Mouse (Mus musculus): Measurements from ENCODE around the gene Coro6. TPM values are rescaled to one million over a fixed set of nuclear protein-coding genes. Genes with fewer than 3 reads are reported as not detected.

The Coro6 gene
- polyA plus RNA-seq, 1 experiment from 2014 or later: 0.09 TPM

DNA sequence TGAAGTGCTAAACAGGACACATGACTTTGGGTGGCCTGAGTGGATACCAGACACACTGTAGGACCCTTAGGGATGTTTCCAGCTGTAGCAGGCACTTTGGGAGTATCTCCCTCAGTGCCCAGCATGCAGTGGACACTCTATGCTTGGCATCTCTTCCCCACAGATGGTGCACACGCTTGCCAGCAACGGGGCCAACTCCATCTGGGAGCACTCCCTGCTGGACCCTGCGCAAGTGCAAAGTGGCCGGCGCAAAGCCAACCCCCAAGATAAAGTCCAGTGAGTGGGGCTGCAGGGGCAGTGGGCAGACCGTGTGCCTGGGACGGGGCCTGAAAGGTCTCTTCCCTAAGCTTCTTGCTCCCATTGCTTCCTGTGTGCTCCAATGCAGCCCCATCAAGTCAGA, 37.1 kb downstream of the Coro6 start:
- Histone ChIP-seq H3K27ac (no peak overlapping the region), H3K4me1 (replicated peaks; ENCODE audit: insufficient read depth, low read length) (peaks cover 26% of the 10 kb centered on the region), H3K9me3 (replicated peaks; ENCODE audit: low read length) (no peaks in the 10 kb centered on the region), H3K4me2 (ENCODE audit: low read length) (no peak overlapping the region), H3K9ac (ENCODE audit: low read depth, low read length) (no peak overlapping the region), H3K4me3 (replicated peaks; ENCODE audit: low read depth, low read length) (no peak overlapping the region), H3K27me3 (ENCODE audit: insufficient read depth, low read length) (no peaks in the 10 kb centered on the region), H3K36me3 (ENCODE audit: insufficient read depth, low read length) (peaks cover 41% of the 10 kb centered on the region)
- WGBS: 93% methylated on average over 7 of the region's 7 CpGs
- DNase-seq (ENCODE audit: low spot score) (no peak), ATAC-seq (replicated peaks; ENCODE audit: low FRiP score, low read depth) (no peak)
- TF ChIP-seq CTCF (IDR thresholded peaks at IDR 0.05; ENCODE audit: low read depth): no peak

DNA sequence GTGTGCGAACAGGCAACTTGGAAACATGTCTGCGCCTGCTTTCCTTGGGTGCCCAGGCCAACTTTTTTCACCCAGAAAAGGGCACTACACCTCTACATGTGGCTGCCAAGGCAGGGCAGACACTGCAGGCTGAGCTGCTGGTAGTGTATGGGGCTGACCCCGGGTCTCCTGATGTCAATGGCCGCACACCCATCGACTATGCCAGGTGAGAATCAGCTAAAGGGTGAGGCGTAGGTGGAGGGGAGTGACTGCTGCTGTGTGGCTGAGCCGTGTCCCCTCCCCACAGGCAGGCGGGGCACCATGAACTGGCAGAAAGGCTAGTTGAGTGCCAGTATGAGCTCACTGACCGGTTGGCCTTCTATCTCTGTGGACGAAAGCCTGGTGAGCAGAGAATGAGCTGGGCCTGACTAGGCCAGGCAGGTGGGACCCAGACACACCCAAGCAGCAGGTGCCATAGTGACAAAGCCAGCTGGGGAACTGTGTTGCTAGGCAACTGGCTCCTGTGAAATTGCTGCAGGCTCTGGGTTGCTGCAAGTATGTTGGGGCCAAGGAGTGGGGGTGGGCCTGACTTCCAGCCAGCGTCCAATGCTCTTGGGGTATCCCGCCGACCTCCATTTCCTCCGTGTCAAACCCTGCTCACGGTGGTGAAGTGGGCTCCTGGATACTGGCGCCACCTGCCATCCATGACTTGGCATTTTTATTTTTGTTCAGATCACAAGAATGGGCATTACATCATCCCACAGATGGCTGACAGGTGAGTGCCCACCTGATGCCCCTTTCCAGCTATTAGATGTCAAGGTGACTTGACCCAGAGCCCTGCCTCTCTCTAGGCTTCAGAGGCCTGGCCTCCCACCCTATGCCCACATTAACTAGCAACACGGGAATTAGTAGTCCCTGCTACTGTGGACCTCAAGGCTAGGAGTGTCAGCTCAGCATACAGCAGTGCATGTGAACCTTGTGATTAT, 38.4 kb downstream of the Coro6 start:
- Histone ChIP-seq H3K4me3 (replicated peaks; ENCODE audit: low read depth, low read length) (no peak overlapping the region), H3K9me3 (replicated peaks; ENCODE audit: low read length) (no peaks in the 10 kb centered on the region), H3K27me3 (ENCODE audit: insufficient read depth, low read length) (no peaks in the 10 kb centered on the region), H3K36me3 (ENCODE audit: insufficient read depth, low read length) (peaks cover 53% of the 10 kb centered on the region), H3K9ac (ENCODE audit: low read depth, low read length) (no peak overlapping the region), H3K4me1 (replicated peaks; ENCODE audit: insufficient read depth, low read length) (peaks cover 15% of the 10 kb centered on the region), H3K4me2 (ENCODE audit: low read length) (no peak overlapping the region), H3K27ac (0 out of 2 replicates have a peak overlapping the region, but pooled peaks have one; percentile 13)
- TF ChIP-seq CTCF (IDR thresholded peaks at IDR 0.05; ENCODE audit: low read depth): no peak
- WGBS: 77% methylated on average over 17 of the region's 17 CpGs
- no peak for ATAC-seq (replicated peaks; ENCODE audit: low FRiP score, low read depth)
- no peak for DNase-seq (ENCODE audit: low spot score)

DNA sequence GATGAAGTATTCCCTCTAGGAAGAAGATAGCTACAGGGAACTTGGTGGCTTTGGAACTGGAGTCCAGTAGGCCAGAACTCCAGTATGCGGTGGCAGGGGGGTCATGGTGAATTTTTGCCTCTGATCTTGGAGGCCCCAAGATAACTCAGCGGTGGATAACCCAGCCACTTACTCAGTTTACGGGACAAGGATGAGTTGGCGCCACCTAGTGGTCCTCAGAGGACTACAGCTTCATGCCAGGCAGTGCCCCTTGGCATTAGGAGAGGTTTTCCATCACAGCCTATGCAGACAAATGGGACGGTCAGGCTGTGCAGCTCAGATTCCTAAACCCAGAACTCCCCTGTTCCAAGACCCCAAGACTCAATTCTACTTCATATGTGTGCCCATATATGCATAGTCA, 39.2 kb downstream of the Coro6 start:
- no peak overlapping the region for H3K9ac ChIP-seq (ENCODE audit: low read depth, low read length)
- H3K27ac ChIP-seq: 0 out of 2 replicates have a peak overlapping the region, but pooled peaks have one; percentile 13
- H3K36me3 ChIP-seq (ENCODE audit: insufficient read depth, low read length): peaks cover 61% of the 10 kb centered on the region
- H3K4me3 ChIP-seq (replicated peaks; ENCODE audit: low read depth, low read length): no peak overlapping the region
- whole genome bisulfite sequencing: 27% methylated on average over 5 of the region's 5 CpGs
- H3K4me1 ChIP-seq (replicated peaks; ENCODE audit: insufficient read depth, low read length): peaks cover 15% of the 10 kb centered on the region
- peak; percentile 86 for TF ChIP-seq CTCF (IDR thresholded peaks at IDR 0.05; ENCODE audit: low read depth)
- H3K9me3 ChIP-seq (replicated peaks; ENCODE audit: low read length): no peaks in the 10 kb centered on the region
- ATAC-seq (replicated peaks; ENCODE audit: low FRiP score, low read depth): no peak
- no peaks in the 10 kb centered on the region for H3K27me3 ChIP-seq (ENCODE audit: insufficient read depth, low read length)
- no peak overlapping the region for H3K4me2 ChIP-seq (ENCODE audit: low read length)
- DNase-seq (ENCODE audit: low spot score): peak; percentile 88

DNA sequence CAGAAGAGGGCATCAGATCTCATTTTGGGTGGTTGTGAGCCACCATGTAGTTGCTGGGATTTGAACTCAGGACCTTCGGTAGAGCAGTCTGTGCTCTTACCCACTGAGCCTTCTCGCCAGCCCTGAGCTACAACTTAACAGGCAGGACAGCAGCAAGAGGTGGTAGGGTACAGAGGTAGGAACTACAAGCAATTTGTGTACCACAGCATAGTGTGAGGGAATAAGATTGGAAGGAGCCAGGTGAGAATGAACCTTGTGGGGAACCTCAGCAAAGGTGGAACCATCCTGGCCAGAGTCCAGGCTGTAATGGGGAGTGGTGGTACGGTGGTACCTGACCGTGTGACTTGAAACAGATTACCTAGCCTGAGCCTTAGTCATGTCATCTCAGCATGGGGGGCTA, 39.8 kb downstream of the Coro6 start:
- no peak for TF ChIP-seq CTCF (IDR thresholded peaks at IDR 0.05; ENCODE audit: low read depth)
- Histone ChIP-seq H3K4me2 (ENCODE audit: low read length) (no peak overlapping the region), H3K27me3 (ENCODE audit: insufficient read depth, low read length) (no peaks in the 10 kb centered on the region), H3K36me3 (ENCODE audit: insufficient read depth, low read length) (peaks cover 66% of the 10 kb centered on the region), H3K9ac (ENCODE audit: low read depth, low read length) (no peak overlapping the region), H3K9me3 (replicated peaks; ENCODE audit: low read length) (no peaks in the 10 kb centered on the region), H3K4me1 (replicated peaks; ENCODE audit: insufficient read depth, low read length) (peaks cover 13% of the 10 kb centered on the region), H3K27ac (no peak overlapping the region), H3K4me3 (replicated peaks; ENCODE audit: low read depth, low read length) (no peak overlapping the region)
- DNase-seq (ENCODE audit: low spot score) (no peak), ATAC-seq (replicated peaks; ENCODE audit: low FRiP score, low read depth) (no peak)
- 93% methylated on average over 4 of the region's 4 CpGs for WGBS

GRCm38 (mm10) chr11:77502481-77502880, 40.3 kb downstream of the Coro6 start:
- H3K9ac ChIP-seq (ENCODE audit: low read depth, low read length): no peak overlapping the region
- WGBS: 84% methylated on average over 6 of the region's 6 CpGs
- no peak for ATAC-seq (replicated peaks; ENCODE audit: low FRiP score, low read depth)
- no peak overlapping the region for H3K4me2 ChIP-seq (ENCODE audit: low read length)
- H3K36me3 ChIP-seq (ENCODE audit: insufficient read depth, low read length): peaks cover 67% of the 10 kb centered on the region
- peaks cover 8% of the 10 kb centered on the region for H3K4me1 ChIP-seq (replicated peaks; ENCODE audit: insufficient read depth, low read length)
- no peak for TF ChIP-seq CTCF (IDR thresholded peaks at IDR 0.05; ENCODE audit: low read depth)
- H3K4me3 ChIP-seq (replicated peaks; ENCODE audit: low read depth, low read length): no peak overlapping the region
- DNase-seq (ENCODE audit: low spot score): no peak
- no peaks in the 10 kb centered on the region for H3K27me3 ChIP-seq (ENCODE audit: insufficient read depth, low read length)
- no peaks in the 10 kb centered on the region for H3K9me3 ChIP-seq (replicated peaks; ENCODE audit: low read length)
- no peak overlapping the region for H3K27ac ChIP-seq

DNA sequence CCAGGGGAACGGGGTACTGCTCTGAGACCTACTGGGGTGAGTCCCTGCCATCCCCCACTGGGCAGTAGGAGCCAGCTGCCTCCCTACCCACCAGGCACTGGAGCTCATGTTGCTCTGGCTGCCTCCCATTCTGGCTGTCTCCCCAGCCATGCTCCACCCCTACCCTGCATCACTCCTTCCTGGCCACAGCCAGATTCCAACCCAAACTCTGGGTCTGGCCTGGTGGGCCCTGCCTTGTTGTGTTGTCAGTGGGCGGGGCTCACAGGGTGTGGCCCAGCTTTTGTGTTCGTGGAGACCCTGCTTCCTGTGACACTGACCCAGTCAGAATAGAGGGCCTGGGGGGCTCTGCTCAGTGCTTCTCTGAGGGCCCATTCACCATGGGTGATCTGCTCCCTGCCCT, 41.3 kb downstream of the Coro6 start:
- no peak for TF ChIP-seq CTCF (IDR thresholded peaks at IDR 0.05; ENCODE audit: low read depth)
- peaks cover 4% of the 10 kb centered on the region for H3K4me1 ChIP-seq (replicated peaks; ENCODE audit: insufficient read depth, low read length)
- H3K4me2 ChIP-seq (ENCODE audit: low read length): no peak overlapping the region
- H3K27ac ChIP-seq: no peak overlapping the region
- no peak overlapping the region for H3K9ac ChIP-seq (ENCODE audit: low read depth, low read length)
- WGBS: 70% methylated on average over 3 of the region's 3 CpGs
- no peak overlapping the region for H3K4me3 ChIP-seq (replicated peaks; ENCODE audit: low read depth, low read length)
- ATAC-seq (replicated peaks; ENCODE audit: low FRiP score, low read depth) (no peak), DNase-seq (ENCODE audit: low spot score) (no peak)
- no peaks in the 10 kb centered on the region for H3K9me3 ChIP-seq (replicated peaks; ENCODE audit: low read length)
- H3K27me3 ChIP-seq (ENCODE audit: insufficient read depth, low read length): no peaks in the 10 kb centered on the region
- peaks cover 67% of the 10 kb centered on the region for H3K36me3 ChIP-seq (ENCODE audit: insufficient read depth, low read length)
